Mouse (Mus musculus) urinary bladder, postnatal 4 days (tissue): Measurements from ENCODE around the gene Gucy2e.
A peak's percentile ranks its signal among the peaks of the same experiment; 100 is the strongest.

Experiments
- DNase-seq, 2 experiments: peaks; one replicate each; pipeline ENCODE4 v3.0.0; 2021 to 2022; ENCODE audit warnings: low spot score in 2 of 2

Gene Gucy2e

GRCm38 (mm10) chr11:69174722-69175121 lies 62.1 kb downstream of the Gucy2e start:
- no peak for DNase-seq

GRCm38 (mm10) chr11:69172606-69173005 lies 64.2 kb downstream of the Gucy2e start:
- no peak for DNase-seq

GRCm38 (mm10) chr11:69171626-69172025 lies 65.2 kb downstream of the Gucy2e start:
- peak; percentile 78 to 84 for DNase-seq

GRCm38 (mm10) chr11:69169313-69169712 lies 67.5 kb downstream of the Gucy2e start:
- no peak for DNase-seq
